Mouse (Mus musculus) liver, embryonic 14.5 days (tissue): ENCODE results near the gene Cfdp1.

ENCODE experiments used
- CTCF ChIP-seq: IDR thresholded peaks from 2 replicates; pipeline ENCODE4 v1.5.1; 2016; ENCODE audit warnings: antibody characterized with exemption, low read depth, control low read depth
- EP300 ChIP-seq: IDR thresholded peaks from 2 replicates; pipeline ENCODE4 v1.6.1; 2016; ENCODE audit warnings: antibody characterized with exemption, low read depth

- TF ChIP-seq EP300: no peak
- TF ChIP-seq CTCF: no peak
These were observed 73.2 kb downstream of the Cfdp1 start for GRCm38 (mm10) chr8:111780697-111781424.
